Mouse (Mus musculus) thymus, postnatal 0 days (tissue): ENCODE measurements at regions not wholly inside any gene's neighbourhood (a gene's known extent, or its start where the extent isn't known, plus 50 kb on each side); places are given as distances from the start of the nearest gene placed in this dataset.
A peak's percentile ranks its signal among the peaks of the same experiment; 100 is the strongest.

Experiments
- DNase-seq: peaks from one replicate; pipeline ENCODE4 v3.0.0-alpha.2; 2015; ENCODE audit warnings: low spot score

DNA sequence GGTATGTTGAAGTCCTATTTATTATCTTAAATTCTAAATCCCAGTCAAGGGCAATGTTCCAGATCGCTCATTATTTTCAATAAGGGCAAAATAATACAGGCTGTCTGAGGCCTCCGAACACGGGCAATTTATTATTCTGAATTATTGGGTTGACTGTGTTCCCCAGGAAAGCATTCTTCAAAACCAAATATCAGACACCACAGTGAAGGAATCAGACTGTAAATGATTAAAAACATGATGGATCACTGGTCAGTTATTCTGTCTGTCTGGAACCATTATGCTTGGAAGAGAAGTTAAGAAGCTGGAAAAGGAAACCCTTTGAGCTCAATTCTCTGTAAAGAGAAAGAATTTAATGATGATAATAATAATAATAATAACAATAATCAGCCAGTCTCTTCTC lies 417.4 kb upstream of the Dcn start:
- no peak for DNase-seq

- no peak for DNase-seq
Measured at GRCm38 (mm10) chr10:97064546-97064945, 414.9 kb upstream of the Dcn start.

DNA sequence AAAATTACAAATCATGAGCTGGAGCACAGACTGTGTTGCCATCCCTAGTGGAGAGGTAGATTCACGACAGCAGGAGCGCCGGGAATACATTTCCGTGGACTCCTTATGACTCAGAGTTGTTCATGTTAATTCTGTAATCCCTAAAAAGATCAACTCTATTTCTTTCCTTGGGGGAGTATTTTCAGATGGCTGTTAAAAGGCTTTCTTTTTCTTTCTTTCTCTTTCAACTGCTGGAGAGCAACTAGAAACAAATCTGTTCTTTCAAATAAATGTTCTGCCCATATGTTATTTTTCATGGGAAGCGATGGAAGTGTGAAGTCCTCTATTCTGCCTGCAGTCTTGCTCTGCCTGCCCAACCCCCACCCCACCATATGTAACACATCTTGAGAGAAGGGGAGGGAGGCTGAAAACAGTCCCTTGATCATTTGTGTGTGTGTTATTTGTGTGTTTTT lies 401.4 kb upstream of the Dcn start:
- DNase-seq, result no peak

DNA sequence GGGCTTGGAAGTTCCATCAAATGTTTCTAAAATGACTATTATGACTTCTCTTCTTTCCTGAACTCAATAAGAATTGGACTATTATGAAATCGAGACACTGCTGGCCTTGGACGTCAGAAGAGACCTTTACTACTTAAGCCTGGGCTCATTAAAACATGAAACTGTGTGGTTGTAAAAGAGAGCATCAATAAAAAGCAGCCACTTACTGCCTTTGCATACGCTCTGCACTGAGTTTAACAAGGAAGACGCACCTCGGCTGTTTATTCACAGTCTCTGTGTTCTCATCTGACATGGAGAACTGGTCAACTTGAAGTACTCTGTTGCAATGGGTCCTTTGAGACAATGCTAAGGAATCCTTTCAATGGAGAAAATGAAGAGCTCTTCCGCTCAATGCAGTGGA lies 399.8 kb upstream of the Dcn start:
- no peak for DNase-seq

DNA sequence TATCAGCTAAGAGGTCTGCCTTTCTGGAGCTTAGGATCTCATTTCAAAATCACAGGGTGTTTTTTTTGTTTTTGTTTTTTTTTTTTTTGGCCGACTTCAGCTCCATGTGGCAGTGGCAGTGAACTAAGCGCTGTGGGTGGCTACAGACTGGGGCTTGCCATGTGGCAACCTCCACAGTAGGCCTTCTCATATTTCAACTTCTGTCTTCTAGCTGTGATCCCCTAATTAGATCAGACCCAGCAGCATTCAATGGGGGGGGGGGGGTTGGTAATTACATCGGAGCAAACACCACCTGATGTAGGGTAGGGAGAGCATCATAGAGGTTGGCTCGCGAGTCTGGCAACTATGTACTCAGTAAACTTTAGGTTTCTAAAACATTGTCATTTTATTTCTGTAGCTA lies 392.1 kb upstream of the Dcn start:
- DNase-seq, result no peak

- DNase-seq, result no peak
Measured at GRCm38 (mm10) chr10:97090254-97090653, 389.2 kb upstream of the Dcn start.

GRCm38 (mm10) chr10:97093886-97094285 lies 385.5 kb upstream of the Dcn start:
- DNase-seq, result no peak

DNA sequence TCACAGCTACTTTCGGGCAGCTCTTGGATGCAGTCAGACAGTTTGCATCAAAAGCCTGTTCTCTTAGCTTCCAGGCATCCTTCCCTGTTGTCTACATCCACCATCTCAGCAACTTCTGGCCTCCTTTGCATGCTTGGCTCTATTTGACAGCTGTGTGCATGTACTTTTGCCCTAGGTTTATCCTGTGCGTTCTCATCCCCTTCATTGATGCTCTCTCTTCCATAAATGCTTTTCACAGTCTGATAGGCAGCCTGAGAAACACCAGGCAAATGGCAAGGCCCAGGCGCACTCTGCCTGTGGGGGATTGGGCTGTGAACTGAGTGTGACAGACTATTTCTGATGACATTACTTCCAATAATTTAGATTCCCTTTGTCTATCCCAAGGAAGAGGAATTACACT lies 364.9 kb upstream of the Dcn start:
- no peak for DNase-seq

DNA sequence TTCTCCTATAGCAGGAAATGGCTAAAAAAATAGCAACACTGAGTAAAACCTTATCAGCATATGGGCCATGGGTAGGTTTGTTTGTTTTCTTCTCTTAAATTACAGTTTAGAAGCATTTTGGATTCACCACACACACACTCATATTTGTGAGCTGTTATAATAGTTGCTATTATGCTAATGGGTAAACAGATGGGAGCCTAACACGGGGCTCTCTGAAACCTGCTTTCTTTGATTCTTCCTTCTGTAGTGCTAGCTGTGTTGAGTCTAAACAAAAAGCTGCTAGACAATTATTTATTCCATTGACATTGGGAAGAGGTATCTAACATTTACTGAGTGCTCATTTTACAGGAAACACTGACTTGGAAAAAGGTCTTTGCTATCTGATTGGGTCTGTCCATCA lies 356.7 kb upstream of the Dcn start:
- DNase-seq, result no peak

GRCm38 (mm10) chr10:97141561-97141960 lies 337.8 kb upstream of the Dcn start:
- DNase-seq, result no peak

DNA sequence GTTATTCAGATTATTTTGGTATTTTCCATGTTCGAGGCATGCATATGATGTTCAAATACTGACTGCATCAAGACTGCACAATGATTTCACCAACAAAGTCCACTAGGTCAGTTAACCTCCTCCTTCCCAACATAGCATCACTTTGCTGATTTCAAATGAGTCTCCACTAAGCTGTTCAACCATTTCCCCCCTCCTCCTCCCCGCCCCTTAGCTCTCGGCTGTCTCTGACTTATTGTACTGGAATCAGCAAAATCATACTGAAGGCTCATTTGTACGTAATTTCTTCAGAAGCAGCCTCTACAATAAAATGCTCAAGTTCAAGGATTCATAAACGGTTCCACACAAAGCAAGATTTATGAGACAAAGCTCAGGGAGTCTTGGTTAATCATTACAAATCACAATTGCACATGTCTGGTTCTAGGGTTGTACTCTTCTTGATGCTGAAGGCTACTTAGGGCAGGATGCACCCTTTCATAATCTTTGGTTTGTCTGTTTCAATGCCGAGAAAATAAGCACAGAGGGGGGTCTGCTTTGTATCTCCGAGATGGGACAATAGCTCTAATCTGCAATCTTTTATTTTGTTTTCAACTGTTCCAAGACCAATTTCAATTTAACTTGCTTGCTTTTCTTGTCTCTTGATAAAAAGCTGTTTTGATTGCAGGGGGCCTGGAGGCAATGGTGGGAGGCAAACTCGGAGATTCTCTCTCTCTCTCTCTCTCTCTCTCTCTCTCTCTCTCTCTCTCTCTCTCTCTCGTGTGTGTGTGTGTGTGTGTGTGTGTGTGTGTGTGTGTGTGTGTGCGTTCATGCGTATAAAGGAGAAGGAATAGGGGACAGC lies 320.6 kb upstream of the Dcn start:
- no peak for DNase-seq

DNA sequence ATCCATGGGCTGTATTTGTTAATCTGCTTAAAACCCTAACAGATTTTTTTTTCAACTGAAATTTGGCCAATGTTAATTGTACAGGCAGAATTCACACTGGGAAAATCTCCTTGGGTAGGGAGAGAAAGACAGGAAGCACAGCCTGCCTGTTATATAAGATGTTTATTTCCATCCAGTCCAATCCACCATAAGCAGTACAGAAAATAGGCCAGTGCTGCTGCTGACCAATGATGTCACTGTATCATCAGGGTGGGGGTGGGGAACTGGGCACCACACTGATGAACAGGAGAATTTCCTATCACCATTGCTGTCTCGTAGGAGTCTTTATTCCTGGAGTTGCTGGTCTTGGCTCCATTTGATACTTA lies 320.0 kb upstream of the Dcn start:
- DNase-seq, result no peak

GRCm38 (mm10) chr10:97159831-97160575 lies 319.4 kb upstream of the Dcn start:
- peak; percentile 53 for DNase-seq

DNA sequence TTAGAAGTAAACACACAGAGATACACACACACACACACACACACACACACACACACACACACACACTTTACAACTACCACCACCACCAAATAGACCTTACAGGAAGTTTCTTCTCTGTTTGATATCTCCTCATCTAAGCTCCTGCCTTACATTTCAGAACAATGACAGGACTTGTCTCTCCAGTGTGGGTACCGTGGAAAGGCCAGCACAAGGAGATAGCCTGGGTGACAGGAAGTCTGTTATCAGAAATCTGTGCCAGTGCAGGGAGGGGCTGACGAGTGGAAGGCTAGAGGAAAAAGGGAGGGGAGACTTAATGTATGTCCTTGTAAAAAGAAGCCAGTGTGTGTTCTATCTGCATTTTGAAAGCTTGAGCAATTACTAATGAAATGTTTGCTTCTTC lies 318.5 kb upstream of the Dcn start:
- DNase-seq, result peak; percentile 2

DNA sequence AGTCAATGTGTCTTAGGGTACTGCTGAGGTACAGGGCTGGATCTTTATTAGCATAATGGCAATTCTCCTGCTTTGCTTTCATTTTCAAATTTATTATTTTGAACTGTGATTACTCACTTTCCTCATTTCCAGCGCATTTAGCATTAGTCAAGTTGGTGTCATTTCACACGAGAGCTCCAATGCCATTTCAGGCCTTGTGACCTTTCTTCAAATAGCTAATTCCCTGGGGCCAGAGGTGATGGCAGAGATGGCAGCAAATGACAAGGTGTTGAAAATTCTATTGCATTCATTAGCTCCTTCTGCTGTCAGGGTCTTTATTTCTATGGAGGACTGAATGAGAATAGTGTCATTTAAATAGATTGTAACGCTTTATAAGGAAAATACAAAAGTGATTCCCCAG lies 300.9 kb upstream of the Dcn start:
- no peak for DNase-seq

DNA sequence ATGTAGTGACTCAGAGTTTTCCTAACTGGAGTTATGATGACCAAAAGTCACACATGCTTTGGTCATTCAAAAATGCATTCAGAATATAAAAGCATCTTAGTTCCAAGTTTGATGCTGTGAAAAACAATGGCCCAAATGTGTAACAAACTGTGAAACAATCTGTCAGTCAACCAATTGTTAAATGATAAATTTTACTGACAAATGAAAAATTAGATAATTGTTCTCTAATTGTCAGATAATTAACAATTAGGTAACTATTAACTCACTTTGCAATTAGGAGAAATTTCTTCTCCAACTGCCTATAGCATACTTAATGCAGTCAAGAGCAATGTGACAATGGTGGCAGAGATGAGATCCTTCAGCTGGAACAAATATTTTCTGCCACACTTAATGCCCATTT lies 289.7 kb upstream of the Dcn start:
- DNase-seq, result no peak

- DNase-seq, result no peak
Measured at GRCm38 (mm10) chr10:97211238-97211695, 268.1 kb upstream of the Dcn start.

DNA sequence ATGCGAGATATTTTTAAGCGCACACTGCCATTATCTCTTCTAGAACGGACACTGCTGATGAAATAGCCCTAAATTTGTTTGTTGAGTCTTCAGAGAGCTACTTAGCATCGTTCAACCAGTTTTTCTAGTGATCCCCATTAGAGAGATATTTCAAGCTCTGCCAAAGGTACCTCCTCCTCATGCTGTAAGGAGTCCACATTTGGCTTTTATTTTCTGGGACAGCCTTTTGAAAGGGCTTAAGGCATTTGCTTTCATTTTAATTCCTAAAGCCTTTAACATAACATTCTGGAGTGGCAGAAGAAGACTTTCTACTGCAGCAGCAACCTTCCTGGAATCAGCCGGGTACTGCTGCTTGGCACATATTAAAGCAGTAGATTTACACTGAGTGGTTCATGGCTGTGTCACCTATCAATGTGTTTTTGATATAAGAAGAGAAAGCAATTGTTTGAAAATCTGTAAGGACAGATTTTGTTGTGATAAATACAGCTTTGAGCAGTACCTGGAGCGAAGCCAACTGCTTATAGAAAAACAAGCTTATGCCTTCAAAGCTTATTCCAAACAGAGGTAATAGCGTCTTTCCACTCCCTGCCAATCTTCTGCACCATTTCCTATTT lies 267.5 kb upstream of the Dcn start:
- DNase-seq, result no peak

- no peak for DNase-seq
Measured at GRCm38 (mm10) chr10:97219474-97219873, 259.9 kb upstream of the Dcn start.

GRCm38 (mm10) chr10:97220431-97220830 lies 259.0 kb upstream of the Dcn start:
- DNase-seq, result no peak

DNA sequence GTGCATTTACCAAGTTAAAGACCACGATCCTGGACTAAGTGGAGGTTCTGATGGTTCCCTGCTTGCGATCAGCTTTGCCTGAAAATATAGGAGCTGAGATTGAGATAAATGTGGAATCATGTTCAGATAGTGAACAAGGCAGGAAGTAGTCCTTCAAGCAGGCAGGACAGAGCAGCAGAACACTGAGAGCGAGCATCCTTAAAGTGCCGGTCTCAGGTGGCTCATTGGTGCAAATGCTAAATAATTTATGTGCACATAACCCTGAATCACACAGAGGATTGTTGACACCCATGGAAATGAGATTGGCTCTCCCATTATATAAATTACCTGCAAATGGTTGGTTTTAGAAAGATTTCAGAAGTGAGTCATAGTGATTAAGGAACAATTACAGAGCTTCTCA lies 243.8 kb upstream of the Dcn start:
- DNase-seq, result no peak

DNA sequence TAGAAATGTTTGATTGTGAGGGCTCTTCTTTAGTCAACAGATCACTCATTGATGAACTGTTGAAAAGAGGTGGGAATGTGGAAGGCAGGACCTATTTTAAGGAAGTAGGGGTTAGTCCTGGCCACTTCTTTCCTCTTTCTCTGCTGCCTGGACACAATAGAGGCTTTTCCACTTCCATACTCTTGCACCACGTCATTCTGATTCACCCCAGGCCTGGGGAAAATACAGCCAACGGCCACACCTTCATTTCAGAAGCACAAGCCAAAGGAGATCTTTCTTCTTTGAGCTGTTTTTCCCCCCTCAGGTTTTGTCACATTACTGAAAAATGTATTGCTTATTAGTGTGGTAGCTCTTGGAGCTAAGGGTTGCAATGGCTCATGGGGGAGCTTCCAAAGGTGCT lies 237.9 kb upstream of the Dcn start:
- no peak for DNase-seq
